Mouse (Mus musculus): ENCODE measurements around the gene Raet1e. TPM values are rescaled to one million over a fixed set of nuclear protein-coding genes. Genes with fewer than 3 reads are reported as not detected.

Raet1e gene
- 1 to 10 TPM in 1 of 2 experiments, under 1 TPM in 1; 0.81 to 1.9 TPM for total RNA-seq (2023)

GRCm38 (mm10) chr10:22158310-22158999, at the start of gene Raet1e, which contains the start of gene H60b:
Gene Raet1e, plus strand, starts transcription at chr10:22158569.
Gene H60b, plus strand, starts transcription at chr10:22158586.

GRCm38 (mm10) chr10:22149073-22149690, 9.2 kb upstream of the Raet1e start, which contains the start of gene E030030I06Rik:
Gene E030030I06Rik, minus strand, starts transcription at chr10:22149270.

GRCm38 (mm10) chr10:22360252-22360651, 201.9 kb downstream of the Raet1e start, which contains the start of gene Raet1d:
Gene Raet1d, plus strand, starts transcription at chr10:22360552.

Other genes starting within 250 kb of the Raet1e start
- not detected for gene 4930444G20Rik, start 90.5 kb upstream of the Raet1e start, total RNA-seq (2023)
- gene E030030I06Rik, start 9.3 kb upstream of the Raet1e start, total RNA-seq (2023) = 10 to 100 TPM; 11.7 TPM
- gene H60b, start within 50 bp of the Raet1e start, total RNA-seq (2023) = not detected
- under 1 TPM in 1 of 2 experiments, not detected in 1; 0.47 TPM for gene Raet1d, start 202.0 kb downstream of the Raet1e start, total RNA-seq (2023)

All from monocyte, adult 59 days (primary cell).